Mouse (Mus musculus): ENCODE results near the gene Cebpe.

- no peak for TF ChIP-seq CTCF (IDR thresholded peaks at IDR 0.05)
- TF ChIP-seq POLR2A (IDR thresholded peaks at IDR 0.05; ENCODE audit: insufficient read depth, low read depth, low read length): no peak
- no peak for TF ChIP-seq EP300 (IDR thresholded peaks at IDR 0.05; ENCODE audit: insufficient read depth, low read depth, low read length)
Measured at GRCm38 (mm10) chr14:54687251-54687650, 24.7 kb downstream of the Cebpe start.

All from heart, adult 2 months (tissue).